Mouse (Mus musculus): Measurements from ENCODE around the gene Prep.

GRCm38 (mm10) chr10:45107313-45107712, 40.3 kb downstream of the Prep start:
- no peak for TF ChIP-seq MYOD1 (IDR thresholded peaks at IDR 0.05; ENCODE audit: control insufficient read depth in 1 of 3, insufficient read length in 2 of 3, low read depth in 2 of 3)
- no peak for TF ChIP-seq POLR2A (IDR thresholded peaks at IDR 0.05; ENCODE audit: insufficient read length, low read depth)
- TF ChIP-seq POLR2AphosphoS2 (IDR thresholded peaks at IDR 0.05; ENCODE audit: insufficient read length, low read depth), result no peak
- no peak for TF ChIP-seq CEBPB (IDR thresholded peaks at IDR 0.05; ENCODE audit: insufficient read depth, poor library complexity, severe bottlenecking)
- TF ChIP-seq TCF12 (IDR thresholded peaks at IDR 0.05; ENCODE audit: insufficient read depth, poor library complexity, severe bottlenecking), result no peak
- no peak for TF ChIP-seq MAX (IDR thresholded peaks at IDR 0.05; ENCODE audit: low read depth)
- TF ChIP-seq USF1 (IDR thresholded peaks at IDR 0.05; ENCODE audit: low read depth), result no peak
- no peak for TF ChIP-seq SRF (IDR thresholded peaks at IDR 0.05; ENCODE audit: control insufficient read depth, insufficient read length, low read depth)
- TF ChIP-seq E2F4 (IDR thresholded peaks at IDR 0.05; ENCODE audit: insufficient read depth), result no peak
